Mouse (Mus musculus) C2C12 (cell line): ENCODE results near the gene Bbs4.

Experiments used
- CTCF ChIP-seq: IDR thresholded peaks from one replicate; pipeline ENCODE4 v1.5.1; 2011; ENCODE audit not compliant: control insufficient read depth, insufficient read depth, insufficient read length
- MAX ChIP-seq: IDR thresholded peaks from one replicate; pipeline ENCODE4 v1.6.1; 2011; ENCODE audit warnings: mild to moderate bottlenecking, control low read depth
- MYOG ChIP-seq: IDR thresholded peaks from one replicate; pipeline ENCODE4 v1.6.1; 2011; ENCODE audit not compliant: control insufficient read depth, insufficient read length; ENCODE audit errors: extremely low read depth

GRCm38 (mm10) chr9:59388311-59388710, 35.0 kb upstream of the Bbs4 start:
- no peak for TF ChIP-seq CTCF
- no peak for TF ChIP-seq MAX
- no peak for TF ChIP-seq MYOG
